Mouse (Mus musculus): ENCODE results near the gene Plekhg5. TPM values are rescaled to one million over a fixed set of nuclear protein-coding genes. Genes with fewer than 3 reads are reported as not detected.
A peak's percentile ranks its signal among the peaks of the same experiment; 100 is the strongest.

Plekhg5 gene
- polyA plus RNA-seq, 1 experiment, result 5.5 TPM

DNA sequence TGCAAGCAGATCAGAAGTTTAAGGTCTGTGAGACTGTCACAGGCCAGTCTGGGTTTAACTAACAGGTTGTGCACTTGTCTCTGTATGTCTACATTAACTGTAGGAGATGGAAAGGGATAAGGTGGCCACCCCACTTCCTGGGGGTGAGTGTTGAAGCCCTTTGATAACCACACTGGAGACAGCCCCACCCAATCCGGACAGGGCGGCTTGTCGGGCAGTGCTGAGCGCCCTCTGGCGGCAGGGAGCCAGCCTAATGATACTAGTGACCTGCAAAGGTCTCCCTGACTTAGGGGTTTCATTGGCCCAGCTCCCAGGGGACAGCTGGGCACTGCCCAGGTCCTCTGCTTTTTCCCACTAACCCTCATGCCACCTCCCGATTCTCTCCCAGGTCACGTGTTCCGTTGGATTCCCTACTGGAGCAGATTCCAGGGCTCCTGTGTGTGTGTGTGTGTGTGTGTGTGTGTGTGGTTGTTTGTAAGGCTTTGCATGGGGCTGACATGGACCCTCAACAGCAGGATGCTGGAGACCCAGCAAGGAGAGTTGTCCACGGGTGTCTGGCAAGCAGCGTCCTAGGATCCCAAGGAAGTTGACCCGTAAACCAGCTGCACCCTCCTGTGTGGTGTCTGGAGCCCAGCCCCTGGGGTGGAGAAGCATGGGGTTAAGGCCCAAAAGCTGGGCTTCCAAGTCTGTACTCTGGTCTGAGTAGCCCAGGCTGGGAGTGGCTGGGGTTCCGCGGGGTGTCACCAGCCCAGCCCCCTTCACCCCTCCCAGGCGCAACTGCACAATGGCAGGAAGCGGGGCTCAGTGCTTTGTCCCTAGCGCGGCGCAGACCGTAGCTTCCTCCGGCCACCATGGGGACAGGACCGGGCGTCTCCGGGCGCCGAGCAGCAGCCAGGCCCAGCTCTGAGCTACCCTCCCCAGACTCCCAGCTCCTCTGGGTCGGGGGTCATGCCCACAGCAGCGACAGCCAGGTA, 23.9 kb downstream of the Plekhg5 start:
- H3K4me1 ChIP-seq, result peaks cover 55% of the 10 kb centered on the region
- peak overlapping the region; percentile 16 for H3K4me3 ChIP-seq (replicated peaks)
- peaks cover 24% of the 10 kb centered on the region for H3K27me3 ChIP-seq (replicated peaks)
- no peaks in the 10 kb centered on the region for H3K36me3 ChIP-seq (replicated peaks; ENCODE audit: low read length)
- no peaks in the 10 kb centered on the region for H3K9me3 ChIP-seq
- TF ChIP-seq GATA1 (IDR thresholded peaks at IDR 0.05; ENCODE audit: borderline replicate concordance, low read length) (no peak), FLI1 (IDR thresholded peaks at IDR 0.05; ENCODE audit: low read length) (no peak)

- no peaks in the 10 kb centered on the region for H3K9me3 ChIP-seq
- TF ChIP-seq FLI1 (IDR thresholded peaks at IDR 0.05; ENCODE audit: low read length) (no peak), GATA1 (IDR thresholded peaks at IDR 0.05; ENCODE audit: borderline replicate concordance, low read length) (no peak)
- H3K27me3 ChIP-seq (replicated peaks), result peaks cover 24% of the 10 kb centered on the region
- no peak overlapping the region for H3K4me3 ChIP-seq (replicated peaks)
- H3K36me3 ChIP-seq (replicated peaks; ENCODE audit: low read length), result no peaks in the 10 kb centered on the region
- H3K4me1 ChIP-seq, result peaks cover 62% of the 10 kb centered on the region
Observed at GRCm38 (mm10) chr4:152096927-152097326, 24.6 kb downstream of the Plekhg5 start.

- Histone ChIP-seq H3K36me3 (replicated peaks; ENCODE audit: low read length) (no peaks in the 10 kb centered on the region), H3K9me3 (no peaks in the 10 kb centered on the region), H3K4me3 (replicated peaks) (no peak overlapping the region), H3K27me3 (replicated peaks) (peaks cover 17% of the 10 kb centered on the region), H3K4me1 (peaks cover 63% of the 10 kb centered on the region)
- TF ChIP-seq FLI1 (IDR thresholded peaks at IDR 0.05; ENCODE audit: low read length), result no peak
- TF ChIP-seq GATA1 (IDR thresholded peaks at IDR 0.05; ENCODE audit: borderline replicate concordance, low read length), result no peak
Observed at GRCm38 (mm10) chr4:152097911-152098799, 25.9 kb downstream of the Plekhg5 start.

GRCm38 (mm10) chr4:152100541-152100940, 28.2 kb downstream of the Plekhg5 start:
- TF ChIP-seq GATA1 (IDR thresholded peaks at IDR 0.05; ENCODE audit: borderline replicate concordance, low read length) (no peak), FLI1 (IDR thresholded peaks at IDR 0.05; ENCODE audit: low read length) (no peak)
- Histone ChIP-seq H3K4me3 (replicated peaks) (no peak overlapping the region), H3K9me3 (no peaks in the 10 kb centered on the region), H3K4me1 (peaks cover 72% of the 10 kb centered on the region), H3K27me3 (replicated peaks) (peaks cover 17% of the 10 kb centered on the region), H3K36me3 (replicated peaks; ENCODE audit: low read length) (peaks cover 6% of the 10 kb centered on the region)

DNA sequence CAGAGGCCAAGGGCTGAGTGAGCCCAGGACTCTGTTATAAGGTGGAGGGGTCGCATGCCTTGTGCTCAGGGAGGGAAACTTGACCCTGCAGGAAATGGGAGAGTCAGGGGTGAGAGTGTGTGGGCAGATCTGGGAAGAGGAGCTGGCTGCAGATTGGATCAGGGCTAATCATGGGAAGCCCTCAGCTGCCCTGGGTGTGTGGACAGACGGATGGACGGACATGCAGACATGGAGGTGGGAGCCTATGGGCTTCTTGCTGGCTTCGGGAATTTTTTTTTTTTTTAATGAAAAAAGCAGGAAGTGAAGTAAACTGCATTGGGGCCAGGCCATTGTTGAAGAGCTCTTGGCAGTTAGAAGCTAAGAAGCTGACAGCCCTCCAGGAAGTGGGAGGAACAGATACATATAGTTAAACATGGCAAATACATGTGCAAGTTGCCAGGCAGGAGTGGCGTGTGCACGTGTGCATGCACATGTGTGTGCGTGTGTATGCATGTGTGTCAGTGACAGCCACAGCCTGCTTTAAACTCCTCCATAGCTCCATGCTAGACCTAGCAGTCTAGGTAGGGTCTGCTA, 28.9 kb downstream of the Plekhg5 start:
- H3K36me3 ChIP-seq (replicated peaks; ENCODE audit: low read length), result peaks cover 11% of the 10 kb centered on the region
- H3K27me3 ChIP-seq (replicated peaks), result peaks cover 19% of the 10 kb centered on the region

GRCm38 (mm10) chr4:152101921-152102320, 29.6 kb downstream of the Plekhg5 start:
- TF ChIP-seq GATA1 (IDR thresholded peaks at IDR 0.05; ENCODE audit: borderline replicate concordance, low read length) (no peak), FLI1 (IDR thresholded peaks at IDR 0.05; ENCODE audit: low read length) (no peak)

More for the DNA sequence above, 28.9 kb downstream of the Plekhg5 start:
- H3K4me1 ChIP-seq, result peaks cover 66% of the 10 kb centered on the region
- TF ChIP-seq FLI1 (IDR thresholded peaks at IDR 0.05; ENCODE audit: low read length), result no peak
- TF ChIP-seq GATA1 (IDR thresholded peaks at IDR 0.05; ENCODE audit: borderline replicate concordance, low read length), result no peak
- H3K9me3 ChIP-seq, result no peaks in the 10 kb centered on the region
- peak overlapping the region; percentile 81 for H3K4me3 ChIP-seq (replicated peaks)

DNA sequence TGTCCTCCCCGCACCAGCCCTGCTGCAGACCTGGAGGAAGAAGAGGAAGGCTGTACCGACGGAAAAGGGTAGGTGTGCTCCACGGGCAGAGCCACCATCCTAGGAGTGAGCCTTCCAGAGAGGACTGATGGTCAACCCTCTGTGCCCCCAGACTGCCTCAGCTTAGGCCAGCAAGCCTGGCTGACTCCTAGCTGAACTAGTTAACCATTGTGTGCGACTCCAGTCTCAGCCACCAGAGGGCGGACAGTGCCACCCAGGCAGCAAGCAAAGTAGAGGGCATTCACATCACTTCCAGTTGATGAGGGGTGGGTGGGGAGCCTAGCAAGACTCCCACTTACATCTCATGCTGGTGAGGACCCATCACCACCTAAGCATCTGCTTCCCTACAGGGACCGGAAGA, 30.7 kb downstream of the Plekhg5 start:
- Histone ChIP-seq H3K4me3 (replicated peaks) (no peak overlapping the region), H3K4me1 (peaks cover 62% of the 10 kb centered on the region), H3K9me3 (no peaks in the 10 kb centered on the region), H3K36me3 (replicated peaks; ENCODE audit: low read length) (peaks cover 21% of the 10 kb centered on the region), H3K27me3 (replicated peaks) (peaks cover 8% of the 10 kb centered on the region)
- no peak for TF ChIP-seq GATA1 (IDR thresholded peaks at IDR 0.05; ENCODE audit: borderline replicate concordance, low read length)
- TF ChIP-seq FLI1 (IDR thresholded peaks at IDR 0.05; ENCODE audit: low read length), result no peak

More at GRCm38 (mm10) chr4:152101921-152102320, 29.6 kb downstream of the Plekhg5 start:
- Histone ChIP-seq H3K4me1 (peaks cover 58% of the 10 kb centered on the region), H3K9me3 (no peaks in the 10 kb centered on the region), H3K27me3 (replicated peaks) (peaks cover 13% of the 10 kb centered on the region), H3K36me3 (replicated peaks; ENCODE audit: low read length) (peaks cover 16% of the 10 kb centered on the region), H3K4me3 (replicated peaks) (no peak overlapping the region)

DNA sequence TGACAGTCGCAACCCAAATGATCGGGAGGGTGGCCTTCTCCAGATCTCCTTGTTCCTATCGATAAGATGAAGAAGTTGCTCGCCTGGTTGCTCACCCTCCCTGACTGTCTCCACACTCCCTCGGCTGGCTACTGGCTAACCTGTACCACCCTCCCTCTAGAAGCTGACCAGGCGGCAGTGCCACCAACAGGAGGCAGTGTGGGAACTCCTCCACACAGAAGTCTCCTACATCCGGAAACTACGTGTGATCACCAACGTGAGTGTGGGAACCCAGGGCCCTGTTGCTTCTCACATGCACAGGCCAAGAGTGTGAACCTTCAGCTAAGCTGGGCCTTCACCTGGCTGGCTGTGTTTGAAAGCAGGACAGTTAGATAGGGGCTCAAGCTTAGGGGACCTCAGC, 34.4 kb downstream of the Plekhg5 start:
- H3K36me3 ChIP-seq (replicated peaks; ENCODE audit: low read length), result peaks cover 31% of the 10 kb centered on the region
- TF ChIP-seq GATA1 (IDR thresholded peaks at IDR 0.05; ENCODE audit: borderline replicate concordance, low read length), result no peak
- no peak for TF ChIP-seq FLI1 (IDR thresholded peaks at IDR 0.05; ENCODE audit: low read length)

DNA sequence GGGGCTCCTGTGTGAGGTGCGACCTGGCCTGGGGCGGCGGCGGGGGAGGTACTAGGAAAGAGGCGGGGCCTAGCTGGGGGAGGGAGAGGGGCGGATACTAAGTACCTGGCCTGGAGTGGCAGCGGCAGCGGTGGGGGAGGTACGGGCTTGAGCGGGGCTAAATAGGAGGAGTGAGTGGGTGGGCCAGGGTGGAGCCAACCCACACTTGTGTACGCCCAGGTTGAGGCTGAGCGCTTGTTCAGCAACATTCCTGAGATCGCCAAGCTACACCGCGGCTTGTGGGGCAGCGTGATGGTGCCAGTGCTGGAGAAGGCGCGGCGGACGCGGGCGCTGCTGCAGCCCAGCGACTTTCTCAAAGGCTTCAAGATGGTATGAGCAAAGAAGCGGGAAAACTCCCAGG, 35.2 kb downstream of the Plekhg5 start:
- Histone ChIP-seq H3K4me1 (peaks cover 67% of the 10 kb centered on the region), H3K4me3 (replicated peaks) (peak overlapping the region; percentile 42), H3K36me3 (replicated peaks; ENCODE audit: low read length) (peaks cover 37% of the 10 kb centered on the region), H3K9me3 (no peaks in the 10 kb centered on the region), H3K27me3 (replicated peaks) (peaks cover 4% of the 10 kb centered on the region)
- TF ChIP-seq FLI1 (IDR thresholded peaks at IDR 0.05; ENCODE audit: low read length) (no peak), GATA1 (IDR thresholded peaks at IDR 0.05; ENCODE audit: borderline replicate concordance, low read length) (no peak)

More for the DNA sequence above, 34.4 kb downstream of the Plekhg5 start:
- Histone ChIP-seq H3K4me1 (peaks cover 67% of the 10 kb centered on the region), H3K9me3 (no peaks in the 10 kb centered on the region), H3K27me3 (replicated peaks) (peaks cover 2% of the 10 kb centered on the region), H3K4me3 (replicated peaks) (no peak overlapping the region)
